In the genomic region with DNA sequence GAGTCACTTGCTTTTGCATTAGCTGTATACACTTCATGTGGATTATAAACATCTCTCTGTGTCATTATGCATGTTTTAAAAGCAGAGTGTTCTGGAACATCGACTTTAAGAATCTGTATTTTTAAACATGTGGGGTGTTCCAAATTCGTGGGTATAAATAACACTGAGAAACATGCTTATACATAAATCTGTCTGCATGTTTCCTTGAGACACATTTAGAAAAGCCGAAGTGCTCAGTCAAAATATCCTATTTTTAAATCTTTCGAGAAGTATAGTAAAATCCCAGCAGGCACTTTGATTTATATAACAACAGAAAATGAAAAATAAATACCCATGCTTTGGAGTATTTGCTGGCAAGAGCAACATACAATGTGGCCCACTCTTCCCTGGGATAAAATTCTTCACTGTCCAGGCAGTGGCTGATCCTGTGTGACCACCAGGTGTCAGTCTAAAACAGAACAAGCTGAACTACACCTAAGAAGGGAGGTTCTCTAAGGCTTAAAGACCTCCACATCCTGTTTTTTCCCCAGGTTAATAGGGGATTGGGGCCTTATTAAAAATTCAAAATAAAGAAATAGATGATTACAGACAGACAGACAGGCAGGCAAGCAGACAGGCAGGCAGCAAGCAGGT, we compare ENCODE assay signal across 8 mouse cellular contexts. TPM values are rescaled to one million over a fixed set of nuclear protein-coding genes. Genes with fewer than 3 reads are reported as not detected.
DNase-seq lines count a peak whose midpoint lies in the region; TF ChIP-seq lines count a peak whose summit lies in the region.

No protein-coding gene starts in this region.

- H3K27ac ChIP-seq in thymus, adult 2 months (ENCODE audit: control insufficient read depth, insufficient read depth, low read length): no peak overlapping the region

- TF ChIP-seq POLR2A in thymus, adult 2 months (IDR thresholded peaks at IDR 0.05; ENCODE audit: control insufficient read depth, extremely low read depth, insufficient read depth, low read length, poor library complexity): no peak

- no peaks in the 10 kb centered on the region for H3K27me3 ChIP-seq in thymus, adult 2 months (ENCODE audit: control insufficient read depth, insufficient read depth, low read length)

- TF ChIP-seq CTCF in thymus, adult 2 months (IDR thresholded peaks at IDR 0.05; ENCODE audit: borderline replicate concordance, control insufficient read depth, extremely low read depth, insufficient read depth, low read length, poor library complexity): no peak

- DNase-seq in thymus, adult 2 months: peak; percentile 10
- DNase-seq in thymus, adult 18-20 months: no peak
- DNase-seq in cerebellum, adult 8-10 months: peak; percentile 3
- peak; percentile 4 to 73 for DNase-seq in frontal cortex, adult 2 months (ENCODE audit: extremely low spot score in 1 of 2, low spot score in 1 of 2)
- peak; percentile 45 to 55 for DNase-seq in kidney, postnatal 4 days
- peak; percentile 37 for DNase-seq in lung, postnatal 36 days
- DNase-seq in right cerebral cortex, postnatal 36 days (ENCODE audit: low spot score in 2 of 2): peak; percentile 12 to 17
- no peak for DNase-seq in urinary bladder, postnatal 25 days (ENCODE audit: low spot score)

- WGBS in thymus, adult 2 months: 40% methylated on average over 4 of the region's 4 CpGs

- no peaks in the 10 kb centered on the region for H3K4me1 ChIP-seq in thymus, adult 2 months (replicated peaks; ENCODE audit: control insufficient read depth, insufficient read depth, low read length)

- no peaks in the 10 kb centered on the region for H3K36me3 ChIP-seq in thymus, adult 2 months (ENCODE audit: control insufficient read depth, insufficient read depth, low read length)

- no peak overlapping the region for H3K4me3 ChIP-seq in thymus, adult 2 months (ENCODE audit: control insufficient read depth, insufficient read depth, low read length)

RNA-seq across cellular contexts. Expression of a gene that starts 52.4 kb away (rescaled TPM):
- polyA plus RNA-seq in thymus, adult 2 months (2012; rRNA removed): 13.8 and 14.2 TPM in 2 replicates
- 16.3 and 16.4 TPM in 2 replicates for polyA plus RNA-seq in frontal cortex, adult 2 months (2012; rRNA removed)

Comparison
In these comparisons a context has a peak if more than half of its experiments do, and no peak if none do; other contexts are left out.
1. DNase-seq: peak in thymus, adult 2 months (single experiment), cerebellum, adult 8-10 months (single experiment), frontal cortex, adult 2 months (2 of 2), kidney, postnatal 4 days (2 of 2), lung, postnatal 36 days (single experiment) and right cerebral cortex, postnatal 36 days (2 of 2); none in thymus, adult 18-20 months (0 of 2) and urinary bladder, postnatal 25 days (single experiment).